Mouse (Mus musculus): ENCODE data around the gene Pigs.

DNA sequence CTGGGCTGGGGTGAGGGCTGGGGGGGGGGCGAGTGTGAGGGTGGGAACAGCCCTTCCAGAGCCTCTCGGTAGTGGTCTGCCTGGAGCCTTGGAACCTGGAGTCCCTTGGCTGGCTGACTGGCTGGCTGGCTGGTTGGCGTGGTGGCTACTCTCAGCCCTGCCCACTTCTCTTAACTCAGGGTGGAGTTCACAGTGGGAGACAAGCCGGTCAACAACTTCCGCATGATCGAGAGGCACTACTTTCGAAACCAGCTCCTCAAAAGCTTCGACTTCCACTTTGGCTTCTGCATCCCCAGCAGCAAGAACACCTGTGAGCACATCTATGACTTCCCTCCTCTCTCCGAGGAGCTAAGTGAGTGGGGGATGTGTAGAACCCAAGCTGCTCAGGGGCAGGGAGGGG lies 19.7 kb downstream of the Pigs start:
- TF ChIP-seq CTCF (conservative IDR thresholded peaks at IDR 0.05; ENCODE audit: insufficient read depth, insufficient read length, low read depth, low read length) (no peak), POLR2A (IDR thresholded peaks at IDR 0.05; ENCODE audit: low read depth, low read length) (no peak)
